Mouse (Mus musculus) cerebellum, postnatal 4 days (tissue): ENCODE measurements at regions not wholly inside any gene's neighbourhood (a gene's known extent, or its start where the extent isn't known, plus 50 kb on each side); places are given as distances from the start of the nearest gene placed in this dataset.
A peak's percentile ranks its signal among the peaks of the same experiment; 100 is the strongest.
"Not testable (repeated sequence)": the region's sequence is repeated elsewhere in the genome, so short reads cannot be mapped to it uniquely, and the experiment has no call there.

Source experiments
- DNase-seq, 2 experiments: peaks; one replicate each; pipeline ENCODE4 v3.0.0; 2022; ENCODE audit warnings: low spot score in 2 of 2, mixed read lengths in 1 of 2

GRCm38 (mm10) chr12:20196386-20196785, 242.1 kb downstream of the Gm21863 start:
- DNase-seq: not testable (repeated sequence)

- DNase-seq: not testable (repeated sequence)
Observed at GRCm38 (mm10) chr12:20196905-20197304, 242.6 kb downstream of the Gm21863 start.

GRCm38 (mm10) chr12:20223921-20224320, 269.6 kb downstream of the Gm21863 start:
- DNase-seq: not testable (repeated sequence)

- DNase-seq: peak in 1 of 2 experiments; percentile 1
Observed at GRCm38 (mm10) chr12:20226831-20227230, 272.5 kb downstream of the Gm21863 start.

- DNase-seq: peak in 1 of 2 experiments; percentile 0
Observed at GRCm38 (mm10) chr12:20227427-20228160, 273.3 kb downstream of the Gm21863 start.

GRCm38 (mm10) chr12:20228321-20228999, 274.2 kb downstream of the Gm21863 start:
- peak in 1 of 2 experiments; percentile 1 for DNase-seq

- DNase-seq: not testable (repeated sequence)
Observed at GRCm38 (mm10) chr12:20229441-20229840, 275.1 kb downstream of the Gm21863 start.

- peak in 1 of 2 experiments; percentile 5 for DNase-seq
Observed at GRCm38 (mm10) chr12:20230141-20230892, 276.0 kb downstream of the Gm21863 start.

GRCm38 (mm10) chr12:20230893-20231235, 276.6 kb downstream of the Gm21863 start:
- peak in 1 of 2 experiments; percentile 2 for DNase-seq

- peak; percentile 1 to 30 for DNase-seq
Observed at GRCm38 (mm10) chr12:20231528-20231927, 277.2 kb downstream of the Gm21863 start.

- peak in 1 of 2 experiments; percentile 1 for DNase-seq
Observed at GRCm38 (mm10) chr12:20231986-20232541, 277.8 kb downstream of the Gm21863 start.

GRCm38 (mm10) chr12:20232746-20233453, 278.6 kb downstream of the Gm21863 start:
- peak; percentile 9 to 21 for DNase-seq

GRCm38 (mm10) chr12:20233454-20233831, 279.1 kb downstream of the Gm21863 start:
- DNase-seq: peak in 1 of 2 experiments; percentile 22

- peak; percentile 5 to 36 for DNase-seq
Observed at GRCm38 (mm10) chr12:20233871-20234307, 279.6 kb downstream of the Gm21863 start.
